Mouse (Mus musculus): ENCODE results near the gene Emilin1.

Emilin1 gene

GRCm38 (mm10) chr5:30927945-30928529 is 14.8 kb downstream of the Emilin1 start:
- no peaks in the 10 kb centered on the region for H3K36me3 ChIP-seq (ENCODE audit: control insufficient read depth, insufficient read depth, low read length, poor library complexity, severe bottlenecking)
- no peak for DNase-seq (ENCODE audit: low read depth, low spot score)
- H3K27me3 ChIP-seq (ENCODE audit: control insufficient read depth, insufficient read depth, low read length, poor library complexity, severe bottlenecking), result no peaks in the 10 kb centered on the region

GRCm38 (mm10) chr5:30930121-30930520 is 16.9 kb downstream of the Emilin1 start:
- no peaks in the 10 kb centered on the region for H3K36me3 ChIP-seq (ENCODE audit: control insufficient read depth, insufficient read depth, low read length, poor library complexity, severe bottlenecking)
- peak; percentile 75 for DNase-seq (ENCODE audit: low read depth, low spot score)
- H3K27me3 ChIP-seq (ENCODE audit: control insufficient read depth, insufficient read depth, low read length, poor library complexity, severe bottlenecking), result no peaks in the 10 kb centered on the region

DNA sequence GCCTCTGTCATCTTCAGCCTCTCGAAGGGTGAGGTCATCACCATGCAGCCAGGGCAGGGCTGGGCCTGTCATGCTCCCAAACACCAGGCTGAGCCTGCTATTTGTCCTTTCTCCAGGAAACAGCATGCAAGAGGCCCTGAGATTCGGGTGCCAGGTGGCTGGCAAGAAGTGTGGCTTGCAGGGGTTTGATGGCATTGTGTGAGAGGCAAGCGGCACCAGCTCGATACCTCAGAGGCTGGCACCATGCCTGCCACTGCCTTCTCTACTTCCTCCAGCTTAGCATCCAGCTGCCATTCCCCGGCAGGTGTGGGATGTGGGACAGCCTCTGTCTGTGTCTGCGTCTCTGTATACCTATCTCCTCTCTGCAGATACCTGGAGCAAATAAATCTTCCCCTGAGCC is 17.6 kb downstream of the Emilin1 start:
- H3K27me3 ChIP-seq (ENCODE audit: control insufficient read depth, insufficient read depth, low read length, poor library complexity, severe bottlenecking), result no peaks in the 10 kb centered on the region
- no peaks in the 10 kb centered on the region for H3K36me3 ChIP-seq (ENCODE audit: control insufficient read depth, insufficient read depth, low read length, poor library complexity, severe bottlenecking)
- no peak for DNase-seq (ENCODE audit: low read depth, low spot score)

DNA sequence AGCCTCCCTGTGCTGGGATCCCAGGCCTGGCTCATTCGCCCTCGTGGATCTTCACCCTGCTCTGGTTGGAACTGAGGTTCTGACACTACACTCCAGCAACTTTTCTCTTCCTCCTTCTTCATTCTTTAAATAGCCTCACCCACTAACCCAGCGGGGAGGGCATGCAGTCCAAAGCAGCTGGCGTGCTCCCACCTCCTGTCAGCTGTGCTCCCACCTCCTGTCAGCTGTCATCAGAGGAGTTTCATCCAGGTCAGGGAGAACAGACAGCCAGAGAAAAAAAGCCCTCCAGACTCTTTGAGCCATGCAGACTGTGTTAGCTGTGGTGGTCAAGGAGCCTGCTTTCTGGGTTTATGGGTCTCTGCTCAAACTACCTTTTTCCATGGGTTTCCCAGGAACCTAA is 18.2 kb downstream of the Emilin1 start:
- Histone ChIP-seq H3K36me3 (ENCODE audit: control insufficient read depth, insufficient read depth, low read length, poor library complexity, severe bottlenecking) (no peaks in the 10 kb centered on the region), H3K27me3 (ENCODE audit: control insufficient read depth, insufficient read depth, low read length, poor library complexity, severe bottlenecking) (no peaks in the 10 kb centered on the region)
- DNase-seq (ENCODE audit: low read depth, low spot score), result no peak

DNA sequence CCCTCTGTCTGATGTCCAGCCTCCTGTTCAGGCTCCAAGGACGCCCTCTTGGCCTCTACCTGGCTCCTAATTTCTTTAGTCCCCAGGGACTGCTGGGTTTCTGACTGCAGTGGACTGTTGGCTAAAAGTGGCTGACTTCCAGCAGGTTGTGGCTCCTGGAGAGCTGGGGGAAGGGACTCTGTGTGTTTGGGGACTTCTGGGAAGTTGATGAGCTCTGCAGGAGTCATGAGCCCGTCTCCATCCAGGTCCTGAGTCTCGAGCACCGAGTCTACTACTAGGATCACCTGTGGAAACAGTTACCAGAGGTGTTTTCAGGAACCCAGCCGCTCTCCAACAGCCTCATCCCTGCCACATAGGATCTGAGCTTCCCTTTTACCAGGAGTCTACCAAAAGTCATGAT is 20.5 kb downstream of the Emilin1 start:
- no peak for DNase-seq (ENCODE audit: low read depth, low spot score)
- H3K36me3 ChIP-seq (ENCODE audit: control insufficient read depth, insufficient read depth, low read length, poor library complexity, severe bottlenecking), result no peaks in the 10 kb centered on the region
- no peaks in the 10 kb centered on the region for H3K27me3 ChIP-seq (ENCODE audit: control insufficient read depth, insufficient read depth, low read length, poor library complexity, severe bottlenecking)

GRCm38 (mm10) chr5:30934725-30935461 is 21.7 kb downstream of the Emilin1 start:
- DNase-seq (ENCODE audit: low read depth, low spot score), result no peak
- Histone ChIP-seq H3K27me3 (ENCODE audit: control insufficient read depth, insufficient read depth, low read length, poor library complexity, severe bottlenecking) (no peaks in the 10 kb centered on the region), H3K36me3 (ENCODE audit: control insufficient read depth, insufficient read depth, low read length, poor library complexity, severe bottlenecking) (no peaks in the 10 kb centered on the region)

DNA sequence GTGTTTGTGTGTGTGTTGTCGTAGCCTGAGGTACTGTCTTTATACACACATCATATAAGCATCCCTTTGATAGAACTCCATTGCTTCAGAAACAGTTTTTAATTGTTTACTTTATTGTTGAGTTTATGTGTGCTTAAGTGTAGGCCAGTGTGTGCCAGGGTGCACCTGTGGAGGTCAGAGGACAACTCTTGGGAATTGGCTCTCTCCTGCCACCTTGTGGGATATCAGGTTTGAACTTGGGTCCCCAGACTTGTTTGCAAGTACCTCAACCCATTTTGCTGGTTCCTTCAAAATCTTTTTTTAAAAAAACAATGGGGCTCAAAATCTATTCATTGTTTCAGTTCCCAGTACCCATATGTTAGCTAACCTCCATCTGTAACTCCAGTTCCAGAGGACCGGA is 29.8 kb downstream of the Emilin1 start:
- peak; percentile 56 for DNase-seq (ENCODE audit: low read depth, low spot score)
- Histone ChIP-seq H3K27me3 (ENCODE audit: control insufficient read depth, insufficient read depth, low read length, poor library complexity, severe bottlenecking) (no peaks in the 10 kb centered on the region), H3K36me3 (ENCODE audit: control insufficient read depth, insufficient read depth, low read length, poor library complexity, severe bottlenecking) (no peaks in the 10 kb centered on the region)

DNA sequence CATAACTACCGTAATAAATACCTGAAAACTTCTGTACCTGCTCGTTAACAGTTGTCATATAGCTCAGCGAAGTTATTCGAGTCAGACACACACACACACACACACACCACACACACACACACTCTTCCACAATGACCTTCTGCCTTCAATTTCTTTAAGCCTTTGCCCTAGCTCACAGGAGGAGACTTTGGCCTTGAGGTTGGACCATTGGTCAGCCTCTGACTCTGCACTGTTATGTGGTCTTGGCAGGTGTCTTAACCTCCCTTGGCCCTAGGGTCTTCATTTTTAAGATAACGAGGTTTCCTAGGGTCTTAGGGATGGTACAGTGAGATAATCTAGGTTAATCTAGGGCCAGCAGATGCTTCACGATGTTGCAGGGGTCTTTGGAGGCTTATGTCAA is 31.1 kb downstream of the Emilin1 start:
- no peaks in the 10 kb centered on the region for H3K36me3 ChIP-seq (ENCODE audit: control insufficient read depth, insufficient read depth, low read length, poor library complexity, severe bottlenecking)
- no peaks in the 10 kb centered on the region for H3K27me3 ChIP-seq (ENCODE audit: control insufficient read depth, insufficient read depth, low read length, poor library complexity, severe bottlenecking)
- no peak for DNase-seq (ENCODE audit: low read depth, low spot score)

- H3K36me3 ChIP-seq (ENCODE audit: control insufficient read depth, insufficient read depth, low read length, poor library complexity, severe bottlenecking), result no peaks in the 10 kb centered on the region
- peak; percentile 29 for DNase-seq (ENCODE audit: low read depth, low spot score)
- no peaks in the 10 kb centered on the region for H3K27me3 ChIP-seq (ENCODE audit: control insufficient read depth, insufficient read depth, low read length, poor library complexity, severe bottlenecking)
Measured at GRCm38 (mm10) chr5:30944956-30945781, 32.0 kb downstream of the Emilin1 start, which contains the start of gene Cgref1. TSS of gene Cgref1 (minus strand) at chr5:30945591.

DNA sequence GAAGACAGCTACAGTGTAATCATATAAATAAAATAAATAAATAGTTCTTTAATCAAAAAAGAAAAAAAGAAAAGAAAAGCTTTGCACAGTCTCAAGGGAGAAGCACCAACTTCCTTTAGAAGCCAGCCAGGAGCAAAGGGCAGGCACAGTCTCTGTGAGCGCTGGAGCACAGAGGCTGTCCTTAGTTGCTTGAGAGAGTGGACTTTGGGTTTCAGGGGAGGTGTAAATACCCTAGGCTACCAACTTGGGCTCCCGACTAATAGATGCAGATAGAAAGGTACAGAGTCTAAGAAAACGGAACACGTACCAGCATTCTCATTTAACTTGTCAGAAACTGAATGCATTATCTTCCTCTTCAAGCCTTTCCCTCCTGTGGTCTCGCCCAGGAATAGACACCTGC is 35.4 kb downstream of the Emilin1 start:
- no peak for DNase-seq (ENCODE audit: low read depth, low spot score)
- H3K36me3 ChIP-seq (ENCODE audit: control insufficient read depth, insufficient read depth, low read length, poor library complexity, severe bottlenecking), result 0 out of 2 replicates have a peak, but pooled peaks cover 2% of the 10 kb centered on the region

GRCm38 (mm10) chr5:30949654-30950326 is 36.6 kb downstream of the Emilin1 start:
- H3K27me3 ChIP-seq (ENCODE audit: control insufficient read depth, insufficient read depth, low read length, poor library complexity, severe bottlenecking), result no peaks in the 10 kb centered on the region
- peak; percentile 87 for DNase-seq (ENCODE audit: low read depth, low spot score)
- peaks cover 11% of the 10 kb centered on the region; the same call in 1 of the 2 replicates for H3K36me3 ChIP-seq (ENCODE audit: control insufficient read depth, insufficient read depth, low read length, poor library complexity, severe bottlenecking)

More for the DNA sequence above, 35.4 kb downstream of the Emilin1 start:
- H3K27me3 ChIP-seq (ENCODE audit: control insufficient read depth, insufficient read depth, low read length, poor library complexity, severe bottlenecking), result no peaks in the 10 kb centered on the region

GRCm38 (mm10) chr5:30950451-30950850 is 37.2 kb downstream of the Emilin1 start:
- Histone ChIP-seq H3K36me3 (ENCODE audit: control insufficient read depth, insufficient read depth, low read length, poor library complexity, severe bottlenecking) (peaks cover 11% of the 10 kb centered on the region; the same call in 1 of the 2 replicates), H3K27me3 (ENCODE audit: control insufficient read depth, insufficient read depth, low read length, poor library complexity, severe bottlenecking) (no peaks in the 10 kb centered on the region)
- no peak for DNase-seq (ENCODE audit: low read depth, low spot score)

GRCm38 (mm10) chr5:30950922-30951321 is 37.7 kb downstream of the Emilin1 start:
- no peak for DNase-seq (ENCODE audit: low read depth, low spot score)
- H3K27me3 ChIP-seq (ENCODE audit: control insufficient read depth, insufficient read depth, low read length, poor library complexity, severe bottlenecking), result no peaks in the 10 kb centered on the region
- H3K36me3 ChIP-seq (ENCODE audit: control insufficient read depth, insufficient read depth, low read length, poor library complexity, severe bottlenecking), result peaks cover 11% of the 10 kb centered on the region; the same call in 1 of the 2 replicates

GRCm38 (mm10) chr5:30951706-30952105 is 38.5 kb downstream of the Emilin1 start:
- no peak for DNase-seq (ENCODE audit: low read depth, low spot score)
- H3K27me3 ChIP-seq (ENCODE audit: control insufficient read depth, insufficient read depth, low read length, poor library complexity, severe bottlenecking), result no peaks in the 10 kb centered on the region
- peaks cover 11% of the 10 kb centered on the region; the same call in 1 of the 2 replicates for H3K36me3 ChIP-seq (ENCODE audit: control insufficient read depth, insufficient read depth, low read length, poor library complexity, severe bottlenecking)
